Mouse (Mus musculus): ENCODE measurements around the gene Aldh3a2.
"Not testable (repeated sequence)": the region's sequence is repeated elsewhere in the genome, so short reads cannot be mapped to it uniquely, and the experiment has no call there.

Gene Aldh3a2

GRCm38 (mm10) chr11:61212102-61212501 lies 55.2 kb downstream of the Aldh3a2 start:
- DNase-seq (ENCODE audit: low spot score), result no peak

DNA sequence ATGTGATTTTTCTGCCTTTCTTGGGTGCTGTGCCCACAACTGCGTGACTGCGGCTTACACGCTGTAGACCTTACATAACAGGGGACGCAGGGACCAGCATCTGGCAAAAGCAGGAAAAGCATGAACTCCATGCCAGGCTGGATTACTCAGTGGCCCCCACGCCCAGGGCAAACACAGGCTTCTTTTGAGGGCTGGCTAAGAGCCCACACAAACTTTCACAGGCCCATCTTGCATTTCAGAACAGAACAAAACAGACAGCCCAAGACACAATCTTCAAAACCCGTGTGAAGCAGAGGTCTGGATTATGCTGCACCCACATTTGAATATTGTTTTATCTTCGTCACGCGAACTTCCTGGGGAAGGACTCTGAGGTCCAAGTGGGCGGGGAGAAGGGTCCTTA lies 58.9 kb downstream of the Aldh3a2 start:
- DNase-seq (ENCODE audit: low spot score), result no peak

DNA sequence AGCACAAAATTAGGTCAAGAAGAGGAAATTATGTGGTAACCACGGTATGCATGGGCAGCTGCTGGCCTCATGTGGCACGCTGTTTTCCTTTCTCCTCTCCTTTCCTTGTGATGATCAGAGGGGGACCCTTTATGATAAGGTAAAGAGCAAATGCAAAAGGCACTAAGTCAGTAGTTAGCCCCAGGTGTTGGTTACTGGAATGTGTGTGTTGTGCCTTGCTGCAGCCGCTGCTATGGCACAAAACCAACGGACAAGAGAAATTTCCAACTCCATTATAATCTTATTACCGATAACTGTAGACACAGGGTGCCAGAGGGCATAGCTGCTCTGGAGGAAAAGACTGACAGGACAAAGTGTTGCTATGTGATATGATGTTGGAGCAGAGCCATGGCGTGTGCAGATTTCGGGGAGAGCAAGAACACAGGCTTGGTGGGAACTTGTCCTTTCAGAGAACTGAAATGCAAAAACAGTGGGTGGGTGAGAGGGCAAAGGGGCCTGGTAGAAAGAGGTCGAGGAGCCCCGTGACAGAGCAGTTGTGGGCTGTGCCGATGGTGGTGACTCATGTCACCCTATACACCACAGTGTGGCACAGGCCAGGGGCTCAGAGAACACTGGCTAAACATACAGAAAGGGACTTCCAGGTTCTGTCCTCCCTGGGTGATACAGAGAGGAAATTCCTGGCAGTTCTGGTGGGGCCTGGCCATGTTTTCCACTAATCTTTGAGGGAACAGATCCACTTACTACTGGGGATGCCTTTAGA lies 59.6 kb downstream of the Aldh3a2 start, which contains the start of gene Aldh3a1:
Gene Aldh3a1 (plus strand): TSS at position 51 of the 760 bp plus-strand sequence.
- DNase-seq (ENCODE audit: low spot score), result peak; percentile 15

DNA sequence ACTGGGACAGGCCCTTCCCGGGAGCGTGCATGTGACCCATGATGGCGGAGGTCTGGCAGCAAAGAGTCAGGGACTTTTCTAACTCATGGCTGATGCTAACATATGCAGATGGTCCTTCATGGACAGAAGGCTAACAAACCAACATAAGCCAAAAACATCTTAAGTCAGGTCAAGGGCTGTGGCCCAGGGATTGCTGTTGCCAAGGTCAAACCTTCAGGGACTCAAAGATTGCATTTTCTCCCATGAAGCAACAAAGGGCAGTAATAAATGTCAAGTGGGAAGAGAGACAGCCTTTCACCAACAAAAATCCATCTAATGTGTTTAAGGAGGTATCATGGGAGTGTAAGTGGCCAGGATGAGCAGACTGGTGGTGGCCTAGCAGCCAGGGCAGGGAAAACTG lies 61.1 kb downstream of the Aldh3a2 start:
- no peak for DNase-seq (ENCODE audit: low spot score)

DNA sequence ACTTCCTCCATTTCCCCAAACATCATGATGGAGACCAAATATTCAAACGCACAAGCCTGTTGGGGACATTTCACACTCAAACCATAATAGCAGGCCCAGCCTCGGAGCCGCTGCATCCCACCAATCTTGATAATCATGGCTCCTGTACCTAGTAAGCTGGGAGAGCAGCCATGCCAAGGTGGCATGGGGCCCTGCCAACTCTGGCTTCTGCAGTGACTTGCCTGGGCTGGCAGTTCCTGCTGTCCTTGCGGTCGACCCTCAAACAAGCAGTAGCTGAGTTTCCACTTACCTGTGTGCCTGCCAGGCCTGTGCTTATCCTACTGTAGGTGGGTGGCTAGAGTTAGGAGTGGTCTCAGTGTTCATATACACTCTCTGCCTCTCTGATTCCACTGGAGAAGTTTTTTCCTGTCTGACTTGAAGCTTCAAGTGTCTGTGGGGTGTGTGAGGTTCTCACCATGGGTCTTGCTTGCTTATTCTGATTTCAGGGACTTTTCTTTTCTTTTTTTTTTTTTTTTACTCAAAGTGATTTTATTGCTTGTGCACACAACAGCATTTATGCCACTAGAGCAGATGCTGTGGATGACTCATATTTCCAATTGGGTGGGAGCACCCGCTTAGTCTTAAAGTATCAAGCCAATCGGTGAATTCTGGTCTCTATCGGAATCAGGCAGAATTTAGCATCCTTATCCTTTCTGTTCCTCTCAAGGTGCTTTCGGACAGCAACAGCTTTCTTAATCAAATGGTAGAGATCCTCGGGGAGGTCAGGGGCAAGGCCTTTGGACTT lies 61.9 kb downstream of the Aldh3a2 start:
- no peak for DNase-seq (ENCODE audit: low spot score)

- DNase-seq (ENCODE audit: low spot score), result peak; percentile 11
Measured at GRCm38 (mm10) chr11:61202810-61203209, 64.5 kb downstream of the Aldh3a2 start.

DNA sequence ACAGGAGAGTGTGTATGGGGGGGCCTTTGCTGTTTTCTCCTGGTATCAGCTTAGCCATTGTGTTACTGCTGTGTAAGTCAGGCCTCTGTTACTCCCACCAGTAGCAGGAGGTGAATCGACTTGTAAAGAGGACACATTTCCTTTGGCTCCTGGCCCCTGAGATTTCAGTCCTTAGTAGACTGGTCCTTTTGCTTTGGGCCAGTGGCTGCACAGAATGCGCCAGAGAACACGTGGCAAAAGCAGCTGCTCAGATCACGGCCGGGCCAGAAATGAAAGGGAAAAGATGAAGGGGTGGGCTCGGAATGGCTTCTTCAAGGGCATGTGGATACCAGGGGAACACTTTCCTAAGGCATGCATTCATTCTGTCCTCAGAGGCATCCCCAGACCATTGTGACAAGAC lies 65.1 kb downstream of the Aldh3a2 start:
- DNase-seq (ENCODE audit: low spot score), result no peak

DNA sequence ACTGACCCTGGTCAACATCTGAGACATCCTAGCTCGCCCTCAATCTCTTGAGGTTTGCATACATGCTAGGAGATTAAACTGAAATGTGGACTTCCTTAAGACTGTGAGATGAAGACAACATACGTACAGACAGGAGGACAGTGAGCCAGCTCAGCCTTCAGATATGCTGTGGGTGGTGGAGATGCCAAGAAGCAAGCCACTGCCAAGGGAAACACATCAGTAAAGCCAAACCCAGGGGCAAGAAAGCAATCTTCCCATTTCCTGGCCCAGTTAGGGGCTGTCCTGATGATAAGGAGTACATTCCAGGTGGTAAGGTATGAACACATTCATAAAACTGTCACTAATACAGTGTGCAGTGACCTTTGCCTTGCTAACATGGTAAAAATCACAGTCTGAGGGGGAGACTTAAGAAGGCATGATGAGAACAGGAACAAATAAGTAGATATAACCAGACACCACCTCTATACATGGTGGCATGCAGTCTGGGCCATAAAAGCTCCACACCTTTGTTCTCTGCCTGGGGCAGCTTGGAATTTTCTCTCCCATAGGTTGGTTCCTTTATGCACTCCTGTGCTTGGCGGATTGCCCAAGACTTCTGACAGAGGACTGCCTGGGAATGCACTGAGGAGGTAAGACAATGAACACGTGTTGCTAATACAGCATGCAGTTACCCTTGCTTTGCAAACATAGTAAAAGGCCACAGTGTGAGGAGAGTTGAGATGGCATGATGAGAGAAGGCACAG lies 67.5 kb downstream of the Aldh3a2 start:
- no peak for DNase-seq (ENCODE audit: low spot score)

DNA sequence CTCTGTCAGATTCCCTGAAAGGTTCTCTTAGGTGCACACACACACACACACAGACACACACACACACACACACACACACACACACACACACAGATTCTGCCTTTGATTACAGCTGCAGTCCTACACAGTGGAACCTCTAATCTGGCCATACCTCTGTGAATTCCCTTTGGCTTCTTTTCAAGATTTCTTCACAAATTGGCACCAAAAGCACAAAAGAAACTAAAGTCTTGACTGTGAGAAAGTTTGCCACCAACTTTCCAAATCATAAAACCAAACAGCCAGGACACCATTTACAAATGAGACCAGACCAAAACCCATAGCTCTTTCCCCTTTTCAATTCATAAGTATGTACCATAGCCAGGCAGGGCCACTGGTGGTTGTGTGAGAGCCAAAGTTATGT lies 69.3 kb downstream of the Aldh3a2 start:
- no peak for DNase-seq (ENCODE audit: low spot score)

DNA sequence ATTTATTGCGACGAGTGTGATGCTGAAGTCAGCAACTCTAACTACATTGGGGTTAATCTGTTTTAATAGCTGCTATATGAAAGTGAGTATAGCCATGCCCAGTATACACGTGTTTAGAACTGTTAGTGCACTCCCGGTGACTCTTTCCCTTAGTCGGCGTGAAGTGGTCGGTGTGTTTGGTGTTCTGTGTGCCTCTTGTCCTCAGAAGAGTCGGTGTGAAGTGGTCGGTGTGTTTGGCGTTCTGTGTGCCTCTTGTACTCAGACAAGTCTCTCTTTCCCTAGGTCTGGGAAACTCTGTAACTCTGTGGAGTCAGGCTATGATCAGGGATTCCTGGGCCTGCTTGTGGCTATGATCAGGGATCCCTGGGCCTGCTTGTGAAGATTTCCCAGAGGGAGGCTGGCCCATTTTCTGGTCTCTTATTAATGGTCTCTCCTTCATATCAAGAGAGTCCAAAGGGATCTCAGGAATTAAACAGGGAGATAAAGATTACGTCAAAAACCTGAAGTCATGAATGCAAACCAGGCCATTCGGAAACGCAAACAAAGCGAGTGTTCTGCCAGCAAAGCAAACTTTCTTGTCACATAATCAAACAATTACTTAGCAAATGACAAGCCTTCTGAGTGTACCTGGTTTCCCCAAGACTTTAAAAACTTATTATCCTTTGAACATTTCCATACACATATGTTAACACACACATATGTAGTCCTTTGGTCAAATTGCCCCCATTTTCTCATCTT lies 70.5 kb downstream of the Aldh3a2 start:
- DNase-seq (ENCODE audit: low spot score), result no peak

DNA sequence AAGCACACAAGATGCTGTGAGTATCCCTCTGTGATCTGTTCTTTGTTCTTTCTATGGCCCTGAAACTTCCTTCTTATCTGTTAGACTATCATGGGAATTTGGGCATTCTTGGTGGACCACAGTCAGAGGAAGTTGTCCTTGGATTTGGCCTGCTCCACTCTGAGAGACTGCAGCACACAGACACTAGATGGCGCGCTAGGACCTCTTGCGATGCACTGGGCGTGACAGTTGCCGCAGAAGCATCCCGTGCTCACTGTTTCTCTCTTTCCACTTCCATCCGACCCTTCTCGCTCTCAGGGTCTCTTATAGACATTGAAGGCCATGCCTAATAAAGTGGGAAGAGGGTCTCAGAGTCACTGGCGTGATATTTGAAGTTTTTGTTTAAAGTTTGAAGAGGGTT lies 73.9 kb downstream of the Aldh3a2 start:
- peak; percentile 88 for DNase-seq (ENCODE audit: low spot score)

- DNase-seq (ENCODE audit: low spot score), result no peak
Measured at GRCm38 (mm10) chr11:61192779-61193178, 74.5 kb downstream of the Aldh3a2 start.

- not testable (repeated sequence) for DNase-seq (ENCODE audit: low spot score)
Measured at GRCm38 (mm10) chr11:61192123-61192522, 75.1 kb downstream of the Aldh3a2 start.

GRCm38 (mm10) chr11:61190776-61191175 lies 76.5 kb downstream of the Aldh3a2 start:
- no peak for DNase-seq (ENCODE audit: low spot score)

DNA sequence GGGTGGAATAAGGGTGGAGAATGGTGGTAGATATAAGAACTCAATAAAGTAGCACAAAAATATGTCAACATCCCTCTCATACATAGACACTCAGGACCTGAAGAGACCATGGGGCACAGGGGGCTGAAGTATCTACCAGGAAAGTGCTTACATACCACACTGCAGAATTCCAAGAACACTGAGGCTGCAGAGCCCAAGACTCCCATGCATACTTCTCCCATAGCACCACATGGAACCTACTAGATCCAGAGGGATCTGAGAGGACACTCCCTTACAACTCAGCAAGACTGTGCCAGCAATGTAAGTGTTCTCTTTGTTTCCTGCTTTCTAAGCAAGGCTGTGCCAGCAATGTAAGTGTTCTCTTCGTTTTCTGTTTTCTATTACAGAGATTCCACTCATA lies 83.4 kb downstream of the Aldh3a2 start:
- no peak for DNase-seq (ENCODE audit: low spot score)

- no peak for DNase-seq (ENCODE audit: low spot score)
Measured at GRCm38 (mm10) chr11:61181624-61182023, 85.6 kb downstream of the Aldh3a2 start.

- DNase-seq (ENCODE audit: low spot score), result no peak
Measured at GRCm38 (mm10) chr11:61180361-61180760, 86.9 kb downstream of the Aldh3a2 start.

DNA sequence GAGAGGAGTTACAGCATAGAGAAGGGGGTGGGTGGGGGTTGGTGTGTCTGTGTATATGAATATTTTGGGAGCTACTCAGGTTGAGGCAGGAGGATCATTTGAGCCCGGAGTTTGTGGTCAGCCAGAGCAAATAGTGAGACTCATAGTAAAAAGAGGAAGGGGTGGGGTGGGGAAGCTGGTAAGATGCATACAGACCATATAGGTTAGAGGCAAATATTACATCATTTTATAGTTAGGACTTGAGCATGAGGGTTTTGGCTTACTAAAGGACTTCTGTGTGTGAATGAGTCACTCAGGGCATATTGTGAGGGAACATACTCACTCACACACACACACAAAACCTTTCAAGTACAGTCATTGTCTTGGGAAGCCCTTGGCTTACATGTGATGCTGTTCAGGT lies 90.9 kb downstream of the Aldh3a2 start:
- DNase-seq (ENCODE audit: low spot score), result no peak

DNA sequence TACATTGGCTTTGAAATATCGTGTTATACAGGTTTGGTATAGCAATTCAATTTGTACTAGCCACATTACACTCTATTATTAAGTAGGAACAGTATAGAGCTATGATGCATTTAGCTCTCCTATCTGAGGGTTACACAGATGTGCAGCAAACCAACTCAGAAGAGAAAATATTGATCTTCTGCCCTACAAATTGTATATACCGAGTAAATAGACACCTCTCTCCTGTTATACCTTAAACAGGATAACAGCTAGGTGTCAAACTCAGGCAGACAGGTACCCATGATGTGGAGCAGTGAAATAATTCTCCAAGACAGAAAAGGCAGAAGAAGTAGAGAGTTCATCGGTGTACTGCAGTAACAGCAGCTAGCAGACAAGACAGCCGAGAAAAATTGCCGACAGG lies 91.5 kb downstream of the Aldh3a2 start:
- DNase-seq (ENCODE audit: low spot score), result no peak

- DNase-seq (ENCODE audit: low spot score), result peak; percentile 100
Measured at GRCm38 (mm10) chr11:61174821-61175658, 92.2 kb downstream of the Aldh3a2 start, which contains the start of gene Usp22. Gene Usp22, minus strand, starts transcription at chr11:61175055.

DNA sequence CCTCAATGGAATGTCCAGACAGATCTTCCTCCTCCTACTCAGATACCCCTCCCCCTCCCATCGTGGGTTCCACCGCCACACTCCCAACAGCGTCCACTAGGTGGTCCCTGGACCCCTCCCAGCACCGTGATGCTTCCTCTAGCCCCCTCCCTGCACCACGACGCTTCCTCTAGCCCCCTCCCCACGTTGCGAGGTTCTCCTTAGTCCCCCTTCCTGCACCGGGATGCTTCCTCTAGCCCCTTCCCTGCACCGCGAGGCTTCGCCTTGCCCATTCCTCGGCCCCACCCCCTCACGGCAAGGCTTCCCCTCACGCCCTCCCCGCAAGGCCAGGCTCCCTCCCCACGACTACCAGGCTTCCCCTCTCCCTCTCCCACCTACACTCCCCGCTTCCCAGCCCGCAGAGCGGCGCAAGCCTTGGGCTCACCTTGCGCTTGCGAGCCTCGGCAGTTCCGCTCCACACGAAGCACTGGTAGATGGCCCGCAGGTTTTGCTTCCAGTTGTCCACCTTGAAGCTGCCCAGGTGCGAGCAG lies 92.9 kb downstream of the Aldh3a2 start:
- DNase-seq (ENCODE audit: low spot score), result peak; percentile 89
